Mouse (Mus musculus) gastrocnemius, postnatal 36 days (tissue): ENCODE measurements around the gene Nxnl2. TPM values are rescaled to one million over a fixed set of nuclear protein-coding genes. Genes with fewer than 3 reads are reported as not detected.
"Not testable (repeated sequence)": the region's sequence is repeated elsewhere in the genome, so short reads cannot be mapped to it uniquely, and the experiment has no call there.

Experiments used
- DNase-seq, 2 experiments: peaks; one replicate each; pipeline ENCODE4 v3.0.0; 2022
- intact Hi-C: fragments of 180-260 bp; cut with DNase I; formaldehyde crosslinking; loops from one replicate; pipeline ENCODE4 v1.15.1; 2025
- total RNA-seq, 2 experiments: library from RNA; stranded (reverse); gene quantifications; 2 replicates each; pipeline ENCODE4 v1.2.3; 2021

Gene Nxnl2
- total RNA-seq, 2 experiments from 2014 or later: 0.17 to 0.31 TPM

DNA sequence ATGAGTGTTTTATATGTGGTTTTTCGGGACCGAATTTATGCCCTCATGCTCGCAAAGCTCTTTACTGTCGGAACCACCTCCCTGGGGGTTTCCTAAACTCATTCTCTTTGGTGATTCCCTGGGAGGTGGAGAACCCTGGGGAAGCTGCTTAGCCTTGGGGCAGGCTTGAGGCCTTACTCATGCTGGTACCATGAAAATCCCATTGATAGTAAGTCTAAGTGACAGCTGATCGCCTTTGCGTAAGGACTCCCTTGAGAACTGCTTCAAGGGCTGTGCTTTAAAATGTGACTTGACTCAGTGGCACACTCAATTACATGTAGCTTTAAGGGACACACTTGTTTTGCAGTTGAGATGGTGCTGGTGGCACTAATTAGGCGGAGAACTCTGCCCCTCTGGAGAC is 1.8 kb downstream of the Nxnl2 start:
- intact Hi-C loops: no loop called here
- no peak for DNase-seq

DNA sequence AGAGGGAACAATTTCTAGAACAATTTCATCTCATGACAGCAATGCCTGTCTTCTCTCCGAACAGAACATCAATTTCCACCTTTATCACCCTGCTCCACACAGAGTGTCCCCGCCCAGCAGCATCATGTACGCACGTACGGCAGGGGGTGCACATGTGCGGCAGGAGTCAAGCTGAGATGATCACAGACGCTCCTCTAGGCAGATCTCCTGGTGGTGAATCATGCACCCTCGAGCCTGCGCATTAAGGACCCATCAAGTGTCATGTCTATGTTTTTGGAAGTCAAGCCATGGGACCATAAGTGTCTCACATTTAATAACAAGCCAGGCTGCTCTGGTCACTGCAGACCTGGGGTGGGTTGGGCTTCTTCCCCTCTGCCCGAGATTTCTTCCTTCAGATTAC is 8.1 kb downstream of the Nxnl2 start:
- intact Hi-C loops: no loop called here
- DNase-seq: no peak

DNA sequence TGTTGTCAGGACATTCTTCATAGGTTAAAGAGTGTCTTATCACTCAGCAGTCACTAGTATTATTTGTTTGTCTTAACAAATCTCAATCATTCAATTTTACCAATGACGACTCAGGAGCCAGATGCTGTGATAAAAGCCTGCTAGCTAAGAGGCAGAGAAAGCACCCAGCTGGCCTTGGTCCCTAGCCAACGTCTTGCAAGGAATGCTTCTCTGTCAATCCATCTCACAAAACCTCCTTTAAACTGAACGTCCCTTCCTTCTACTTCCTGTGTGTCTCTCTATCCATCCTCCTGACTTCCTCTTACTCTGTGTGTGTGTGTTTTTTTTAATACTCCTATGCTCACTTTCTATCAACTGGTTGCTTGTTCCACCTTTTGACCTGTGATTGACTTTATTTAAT is 8.5 kb downstream of the Nxnl2 start:
- no peak for DNase-seq
- intact Hi-C loops: no loop called here

DNA sequence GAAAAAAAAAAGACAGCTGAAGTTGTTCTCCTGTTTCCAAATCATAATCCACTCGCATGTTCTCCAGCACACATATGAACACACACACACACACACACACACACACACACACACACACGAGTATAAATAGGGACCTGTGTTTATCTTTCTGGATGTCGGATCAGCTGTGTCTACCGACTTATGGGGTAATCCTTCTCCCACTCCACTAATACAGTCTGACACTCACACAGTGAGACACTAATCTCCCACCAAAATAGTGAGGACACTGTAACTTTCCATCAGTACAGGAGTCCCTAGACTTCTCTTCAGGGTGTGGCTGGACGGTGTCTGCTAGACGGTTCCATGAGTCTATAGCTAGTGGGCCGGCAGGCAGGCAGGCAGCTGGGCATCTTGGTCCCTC is 11.4 kb downstream of the Nxnl2 start:
- intact Hi-C loops: no loop called here
- no peak for DNase-seq

- DNase-seq: no peak
- intact Hi-C loops: no loop called here
Observed at GRCm38 (mm10) chr13:51184896-51185295, 14.1 kb downstream of the Nxnl2 start.

DNA sequence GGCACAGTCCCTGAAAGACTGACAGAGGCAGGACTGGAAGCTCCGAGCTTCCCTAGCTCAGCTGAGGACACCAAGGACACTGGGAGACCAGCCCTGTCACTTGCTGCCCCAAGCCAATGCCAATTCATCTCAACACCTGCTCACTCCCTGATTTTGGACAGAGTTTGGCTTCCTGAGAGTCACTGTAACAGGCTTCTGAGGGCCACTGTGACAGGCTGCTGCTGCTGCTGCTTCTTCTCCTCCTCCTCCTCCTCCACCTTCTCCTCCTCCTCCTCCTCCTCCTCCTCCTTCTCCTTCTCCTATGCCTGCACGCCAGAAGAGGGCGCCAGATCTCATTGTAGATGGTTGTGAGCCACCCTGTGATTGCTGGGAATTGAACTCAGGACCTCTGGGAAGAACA is 19.5 kb downstream of the Nxnl2 start:
- no peak for DNase-seq
- intact Hi-C loops: loop anchor here (5.0 kb wide), 1 partner anchor 227 kb away; no protein-coding TSS in a partner anchor

DNA sequence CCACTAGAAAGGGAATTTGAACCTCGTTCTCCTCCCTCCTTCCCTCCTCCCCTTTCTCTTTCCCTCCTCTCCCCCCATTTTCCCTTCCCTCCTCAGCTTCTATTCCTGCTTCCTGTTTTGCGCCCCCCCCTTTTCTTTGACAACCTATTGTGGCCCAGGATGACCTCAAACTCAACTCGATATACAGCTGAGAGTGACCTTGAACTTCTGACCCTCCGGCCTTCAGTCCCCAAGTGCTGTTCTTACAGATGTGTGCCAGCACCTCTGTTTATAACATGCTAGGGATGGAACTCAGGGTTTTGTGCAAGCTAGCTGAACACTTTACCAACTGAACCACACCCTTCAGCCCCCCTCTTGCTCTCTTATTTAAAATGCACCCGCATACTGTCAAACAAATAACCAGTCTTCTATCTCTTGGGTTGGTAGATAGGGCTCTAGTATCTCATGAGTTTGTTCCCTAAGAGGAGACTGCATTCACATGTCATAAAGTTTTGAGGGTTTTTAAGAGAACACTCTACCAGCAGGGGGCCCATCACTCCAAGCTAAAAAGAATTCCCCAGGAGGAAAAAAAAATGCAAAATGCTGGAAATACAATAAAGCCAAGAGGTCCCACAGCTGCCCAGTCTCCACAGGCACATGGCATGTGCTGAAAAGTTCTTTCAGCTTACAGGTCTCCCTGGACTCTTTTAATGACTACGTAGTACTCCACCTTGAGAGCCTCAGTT is 20.8 kb downstream of the Nxnl2 start:
- intact Hi-C loops: loop anchor here (5.0 kb wide), 1 partner anchor 226 kb away; no protein-coding TSS in a partner anchor
- no peak for DNase-seq

DNA sequence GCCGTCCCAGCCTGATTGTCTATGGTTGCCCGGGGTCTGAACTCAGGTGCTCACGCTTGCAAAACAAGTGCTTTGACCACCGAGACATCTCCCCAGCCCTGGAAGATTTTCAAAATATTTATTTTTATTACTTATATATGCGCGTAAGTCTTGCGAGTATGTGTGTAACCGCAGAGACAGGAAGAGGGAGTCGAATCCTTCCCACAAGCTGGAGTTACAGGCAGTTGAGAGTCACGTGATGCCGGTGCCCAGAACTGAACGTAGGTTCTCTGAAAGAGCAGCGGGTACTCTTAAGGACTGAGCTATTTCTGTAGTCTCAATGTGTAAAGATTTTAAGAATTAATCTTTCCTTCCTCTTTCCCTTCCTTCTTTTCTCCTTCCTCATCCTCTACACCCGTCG is 23.1 kb downstream of the Nxnl2 start:
- no peak for DNase-seq
- intact Hi-C loops: loop anchor here (5.0 kb wide), 1 partner anchor 223 kb away; no protein-coding TSS in a partner anchor

DNA sequence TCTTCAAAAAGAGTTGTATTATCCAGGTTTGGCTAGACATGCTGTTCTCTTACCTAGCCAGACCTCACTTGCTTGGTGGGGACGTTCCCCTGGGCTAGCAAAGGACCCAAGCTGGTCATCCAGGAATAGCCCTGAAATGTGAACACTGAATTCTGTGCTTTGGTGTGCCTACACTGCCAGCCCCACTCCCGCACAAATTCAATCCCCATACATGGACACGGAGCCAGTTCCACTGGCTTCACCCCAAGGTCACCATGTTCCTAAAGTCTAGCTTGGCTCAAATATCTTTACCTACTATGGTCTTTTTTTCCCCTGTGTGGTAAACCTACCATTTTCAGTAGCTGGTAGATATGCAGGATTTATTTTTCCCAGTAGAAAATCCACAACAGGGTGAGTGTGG is 26.9 kb downstream of the Nxnl2 start:
- intact Hi-C loops: no loop called here
- DNase-seq: peak in 1 of 2 experiments; percentile 6

DNA sequence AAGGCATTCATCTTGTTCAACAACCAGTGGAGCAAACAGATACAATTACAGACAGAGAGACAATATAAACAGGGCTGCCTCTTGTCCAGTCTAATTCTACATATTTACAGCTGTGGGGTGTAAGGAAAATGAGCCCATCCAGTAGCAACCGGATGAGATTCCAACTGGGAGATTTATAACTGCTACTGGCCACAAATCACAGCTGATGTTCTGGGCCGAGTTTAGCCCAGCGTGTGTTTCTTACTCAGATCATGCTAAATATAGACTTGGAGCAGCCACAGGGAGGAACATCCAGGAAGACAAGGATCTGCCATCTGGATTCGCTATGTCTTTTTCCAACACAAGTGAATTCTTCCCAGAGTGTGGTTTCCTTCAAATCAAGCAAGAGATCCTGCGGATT is 27.4 kb downstream of the Nxnl2 start:
- intact Hi-C loops: no loop called here
- DNase-seq: peak in 1 of 2 experiments; percentile 12

GRCm38 (mm10) chr13:51201985-51202843 is 31.4 kb downstream of the Nxnl2 start:
- DNase-seq, intact Hi-C loops: not testable (repeated sequence)

GRCm38 (mm10) chr13:51202844-51203173 is 32.0 kb downstream of the Nxnl2 start:
- DNase-seq: peak; percentile 12 to 59

GRCm38 (mm10) chr13:51203467-51203866 is 32.6 kb downstream of the Nxnl2 start:
- intact Hi-C loops: no loop called here
- DNase-seq: no peak

More at GRCm38 (mm10) chr13:51202844-51203173, 32.0 kb downstream of the Nxnl2 start:
- intact Hi-C loops: not testable (repeated sequence)

- intact Hi-C loops, DNase-seq: not testable (repeated sequence)
Observed at GRCm38 (mm10) chr13:51204081-51204480, 33.3 kb downstream of the Nxnl2 start.

- no peak for DNase-seq
- intact Hi-C loops: no loop called here
Observed at GRCm38 (mm10) chr13:51207965-51208364, 37.1 kb downstream of the Nxnl2 start.

GRCm38 (mm10) chr13:51208378-51209100 is 37.7 kb downstream of the Nxnl2 start:
- intact Hi-C loops: no loop called here
- no peak for DNase-seq

GRCm38 (mm10) chr13:51210639-51211038 is 39.8 kb downstream of the Nxnl2 start:
- intact Hi-C loops: no loop called here
- DNase-seq: no peak

GRCm38 (mm10) chr13:51214746-51215145 is 43.9 kb downstream of the Nxnl2 start:
- intact Hi-C loops: no loop called here
- DNase-seq: no peak

GRCm38 (mm10) chr13:51220897-51221296 is 50.1 kb downstream of the Nxnl2 start:
- intact Hi-C loops: no loop called here

DNA sequence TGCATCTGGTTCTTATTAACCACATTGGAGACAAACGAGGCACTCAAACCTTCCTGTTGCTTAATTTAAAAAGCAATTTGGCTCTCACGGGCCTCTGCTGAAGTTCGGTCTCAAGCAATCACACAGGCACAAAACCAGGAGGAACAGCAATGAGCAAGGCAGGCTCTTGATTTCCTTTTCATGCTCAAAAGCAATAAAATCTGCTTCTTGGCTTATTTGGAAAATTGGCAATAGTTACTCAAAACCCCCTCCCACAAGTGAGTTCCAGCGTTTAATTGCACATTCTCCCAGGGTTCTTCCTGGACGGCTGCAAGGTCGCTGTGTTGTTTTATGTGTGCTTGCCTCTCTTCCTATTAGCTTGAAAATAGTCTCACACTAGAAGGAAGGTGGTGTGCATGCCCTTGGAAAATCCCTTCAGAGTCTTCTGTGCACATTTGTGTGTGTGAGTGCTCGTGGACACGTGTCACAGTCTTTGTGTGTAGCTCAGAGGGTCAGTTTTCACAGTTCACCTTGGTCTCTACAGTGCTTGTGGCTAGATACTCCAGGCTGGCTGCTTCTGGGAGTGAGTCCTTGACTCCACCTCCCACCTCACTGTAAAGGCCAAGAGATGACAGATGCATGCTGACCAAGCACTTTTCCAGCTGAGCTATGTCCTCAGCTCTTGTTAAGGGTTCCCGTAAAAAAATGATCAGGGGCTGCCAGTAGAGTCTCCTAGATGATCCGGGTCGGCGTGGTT is 50.8 kb downstream of the Nxnl2 start:
- DNase-seq: no peak
- intact Hi-C loops: no loop called here

More at GRCm38 (mm10) chr13:51220897-51221296, 50.1 kb downstream of the Nxnl2 start:
- no peak for DNase-seq
